Mouse (Mus musculus) lung, adult 2 months (tissue): ENCODE data around the gene Psenen.

Experiments used
- CTCF ChIP-seq: fragments of 200-500 bp; IDR thresholded peaks from 2 replicates; pipeline ENCODE4 v1.5.1; 2011; ENCODE audit warnings: mild to moderate bottlenecking, low read length, control low read depth; ENCODE audit not compliant: insufficient read depth
- POLR2A ChIP-seq: fragments of 200-500 bp; IDR thresholded peaks from 2 replicates; pipeline ENCODE4 v1.6.1; 2011; ENCODE audit warnings: low read depth, mild to moderate bottlenecking, control low read depth, low read length, borderline replicate concordance; ENCODE audit errors: extremely low read depth

DNA sequence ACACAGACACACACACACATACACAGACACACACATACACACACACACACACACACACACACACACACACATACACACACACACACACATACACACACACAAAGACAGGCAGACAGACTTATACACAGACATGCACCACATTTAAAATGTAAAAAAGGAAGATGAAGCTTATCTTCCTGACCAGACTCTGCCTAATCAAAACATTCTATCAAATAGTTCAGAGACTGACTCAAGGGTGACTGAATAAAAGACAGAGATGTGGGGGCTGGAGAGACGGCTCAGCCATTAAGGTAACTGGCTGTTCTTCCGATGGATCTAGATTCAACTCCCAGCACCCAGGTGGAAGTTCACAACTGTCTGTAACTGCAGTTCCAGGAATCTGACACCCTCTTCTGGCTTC, 19.1 kb downstream of the Psenen start:
- TF ChIP-seq POLR2A (no peak), CTCF (no peak)
